Mouse (Mus musculus) lung, embryonic 14.5 days (tissue): ENCODE data around the gene Prss43. TPM values are rescaled to one million over a fixed set of nuclear protein-coding genes. Genes with fewer than 3 reads are reported as not detected.
A peak's percentile ranks its signal among the peaks of the same experiment; 100 is the strongest.

Source experiments
- ATAC-seq: fragments of 200-750 bp; cut with Nextera tagmentation; 2 replicates; pipeline ENCODE4 v1.8.0; 2017; ENCODE audit warnings: mild to moderate bottlenecking, moderate TSS enrichment, moderate library complexity; ENCODE audit not compliant: insufficient read depth
- DNase-seq: peaks from one replicate; pipeline ENCODE4 v3.0.0-alpha.2; 2015
- H3K27ac ChIP-seq: fragments of 300-500 bp; sonication (generic); 2 replicates; pipeline ENCODE4 v1.5.1; 2014; ENCODE audit warnings: low read depth, mild to moderate bottlenecking, moderate library complexity
- H3K27me3 ChIP-seq: fragments of 300-500 bp; sonication (generic); 2 replicates; pipeline ENCODE4 v1.6.1; 2014; ENCODE audit warnings: low read length, control low read depth; ENCODE audit not compliant: insufficient read depth
- H3K36me3 ChIP-seq: fragments of 300-500 bp; sonication (generic); 2 replicates; pipeline ENCODE4 v1.6.1; 2014; ENCODE audit warnings: control low read depth; ENCODE audit not compliant: insufficient read depth
- H3K4me1 ChIP-seq: fragments of 300-500 bp; sonication (generic); 2 replicates; pipeline ENCODE4 v1.6.1; 2014; ENCODE audit warnings: antibody characterized with exemption, control low read depth; ENCODE audit not compliant: insufficient read depth
- H3K4me2 ChIP-seq: fragments of 300-500 bp; sonication (generic); 2 replicates; pipeline ENCODE4 v1.6.1; 2014; ENCODE audit warnings: mild to moderate bottlenecking
- H3K4me3 ChIP-seq: fragments of 300-500 bp; sonication (generic); 2 replicates; pipeline ENCODE4 v1.5.1; 2014; ENCODE audit warnings: low read depth, low read length
- H3K9ac ChIP-seq: fragments of 300-500 bp; sonication (generic); 2 replicates; pipeline ENCODE4 v1.6.1; 2014
- H3K9me3 ChIP-seq: fragments of 300-500 bp; sonication (generic); 2 replicates; pipeline ENCODE4 v1.6.1; 2016; ENCODE audit warnings: low read depth, low read length, control low read depth
- CTCF ChIP-seq: IDR thresholded peaks from 2 replicates; pipeline ENCODE4 v1.5.1; 2016; ENCODE audit warnings: antibody characterized with exemption, low read depth
- WGBS: fragments of 180-500 bp; shearing (Covaris S2); extraction: QIAGEN DNeasy Blood & Tissue Kit; methylation state at CpG from one replicate; pipeline ENCODE4 v1.1.7; 2014; 5-methylcytosine and 5-hydroxymethylcytosine counted together
- polyA plus RNA-seq: library from polyadenylated mRNA; unstranded; fragments of >200 nt; fragmentation: Nextera tagmentation; extraction: Ambion mirVana; gene quantifications from 2 replicates; pipeline ENCODE4 v1.2.1, GENCODE M21; 2014

Gene Prss43
- polyA plus RNA-seq, result not detected in 2 replicates

- Histone ChIP-seq H3K4me3 (no peak within 1 kb of the TSS), H3K27me3 (no peaks in the 10 kb centered on the region), H3K27ac (no peak within 1 kb of the TSS), H3K4me2 (no peak within 1 kb of the TSS), H3K4me1 (no peaks in the 10 kb centered on the region), H3K9ac (no peak within 1 kb of the TSS), H3K36me3 (no peaks in the 10 kb centered on the region), H3K9me3 (no peaks in the 10 kb centered on the region)
- no peak for ATAC-seq
- no peak for TF ChIP-seq CTCF
- 74% methylated on average over 3 of the region's 3 CpGs for WGBS
- no peak for DNase-seq
Measured at GRCm38 (mm10) chr9:110826390-110826789, at the start of gene Prss43. Gene Prss43, plus strand, starts transcription at chr9:110826690.

DNA sequence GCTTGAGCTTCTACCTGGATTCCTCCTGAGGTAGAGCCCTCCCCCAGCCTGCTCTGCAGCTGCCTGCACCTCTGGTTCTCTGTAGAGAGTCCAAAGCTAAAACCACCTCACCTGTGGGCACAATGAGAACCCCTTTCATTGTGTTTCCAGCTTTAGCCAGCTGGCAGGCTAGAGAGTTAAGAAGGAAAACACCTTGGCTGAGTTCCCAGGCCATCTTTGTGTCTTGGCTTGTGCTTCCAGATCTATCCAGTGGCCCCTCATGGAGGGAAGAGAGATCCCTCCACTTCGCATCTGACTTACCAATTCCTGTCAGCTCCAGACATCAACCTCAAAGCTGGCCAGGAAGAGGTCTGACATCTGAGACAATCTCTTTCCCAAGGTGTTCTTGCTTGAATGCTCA is 48.4 kb upstream of the Prss43 start:
- ATAC-seq (no peak), DNase-seq (peak; percentile 76)
- no peak overlapping the region for H3K27ac ChIP-seq
- TF ChIP-seq CTCF, result no peak
- 55% methylated on average over 1 of the region's 1 CpGs for WGBS
- no peak overlapping the region for H3K4me3 ChIP-seq
- no peaks in the 10 kb centered on the region for H3K36me3 ChIP-seq
- H3K9ac ChIP-seq, result no peak overlapping the region
- peaks cover 10% of the 10 kb centered on the region; the same call in 1 of the 2 replicates for H3K4me1 ChIP-seq
- no peaks in the 10 kb centered on the region for H3K9me3 ChIP-seq
- no peaks in the 10 kb centered on the region for H3K27me3 ChIP-seq
- no peak overlapping the region for H3K4me2 ChIP-seq

DNA sequence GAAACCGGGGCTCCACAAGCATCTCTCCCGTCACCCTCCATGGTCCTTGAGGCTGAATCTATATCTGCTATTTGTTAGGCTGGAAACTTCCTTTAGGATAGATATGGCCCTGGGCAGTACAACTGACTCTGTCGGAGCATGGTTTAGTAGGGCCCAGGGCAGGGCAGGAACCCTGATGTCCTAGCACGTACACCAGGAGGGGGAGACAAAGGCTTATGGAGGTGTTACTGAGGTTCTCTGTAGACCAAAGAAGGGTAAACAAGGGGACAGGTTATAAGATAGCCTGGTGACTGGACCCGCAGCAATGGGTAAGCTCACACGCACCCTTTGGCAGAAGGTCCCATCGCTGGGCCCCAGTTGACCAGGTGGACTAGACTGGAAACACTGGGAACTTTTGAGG is 47.9 kb upstream of the Prss43 start:
- Histone ChIP-seq H3K27ac (no peak overlapping the region), H3K27me3 (no peaks in the 10 kb centered on the region), H3K9ac (no peak overlapping the region), H3K9me3 (no peaks in the 10 kb centered on the region), H3K4me2 (no peak overlapping the region), H3K36me3 (no peaks in the 10 kb centered on the region), H3K4me1 (peaks cover 10% of the 10 kb centered on the region; the same call in 1 of the 2 replicates), H3K4me3 (no peak overlapping the region)
- 0 out of 2 replicates have a peak, but pooled peaks have one; percentile 6 for TF ChIP-seq CTCF
- no peak for ATAC-seq
- no peak for DNase-seq
- WGBS, result 72% methylated on average over 7 of the region's 7 CpGs

DNA sequence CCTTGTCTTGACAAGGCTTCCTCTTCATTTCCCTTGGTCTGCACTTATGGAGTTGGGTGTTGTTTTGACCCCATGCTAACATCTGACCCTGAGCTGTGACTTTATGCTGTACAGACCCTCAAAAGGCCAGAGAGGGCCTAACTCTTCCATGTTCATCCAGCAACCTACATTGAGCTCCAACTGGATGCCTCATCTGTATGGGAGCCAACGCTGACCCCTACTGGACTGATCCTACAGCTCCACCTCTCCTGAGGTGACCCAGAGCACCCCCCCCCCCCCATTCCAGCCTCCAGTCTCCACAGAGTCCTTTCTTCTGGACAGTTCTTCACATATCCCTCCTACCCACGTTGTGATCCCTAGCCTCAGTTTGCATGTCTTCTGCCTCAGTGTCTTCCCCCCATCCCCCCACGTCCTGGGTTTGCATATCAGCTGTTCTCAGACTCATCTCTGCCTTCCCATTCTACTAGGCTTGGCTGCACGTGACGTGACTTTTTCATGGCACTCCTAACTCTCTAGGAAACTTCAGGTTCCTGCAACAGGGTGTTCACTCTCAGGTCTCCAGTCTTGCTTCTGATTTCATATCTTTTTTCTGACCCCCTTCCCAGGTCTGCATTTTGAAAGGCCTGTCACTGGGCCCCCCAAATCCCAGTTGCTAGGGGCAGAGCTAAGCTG is 47.1 kb upstream of the Prss43 start:
- H3K36me3 ChIP-seq, result no peaks in the 10 kb centered on the region
- ATAC-seq, result no peak
- peak; percentile 71 for DNase-seq
- H3K4me3 ChIP-seq, result no peak overlapping the region
- peak; percentile 61 for TF ChIP-seq CTCF
- H3K9me3 ChIP-seq, result no peaks in the 10 kb centered on the region
- H3K27me3 ChIP-seq, result no peaks in the 10 kb centered on the region
- peaks cover 10% of the 10 kb centered on the region; the same call in 1 of the 2 replicates for H3K4me1 ChIP-seq
- H3K4me2 ChIP-seq, result no peak overlapping the region
- H3K27ac ChIP-seq, result no peak overlapping the region
- 50% methylated on average over 5 of the region's 5 CpGs for WGBS
- H3K9ac ChIP-seq, result no peak overlapping the region

DNA sequence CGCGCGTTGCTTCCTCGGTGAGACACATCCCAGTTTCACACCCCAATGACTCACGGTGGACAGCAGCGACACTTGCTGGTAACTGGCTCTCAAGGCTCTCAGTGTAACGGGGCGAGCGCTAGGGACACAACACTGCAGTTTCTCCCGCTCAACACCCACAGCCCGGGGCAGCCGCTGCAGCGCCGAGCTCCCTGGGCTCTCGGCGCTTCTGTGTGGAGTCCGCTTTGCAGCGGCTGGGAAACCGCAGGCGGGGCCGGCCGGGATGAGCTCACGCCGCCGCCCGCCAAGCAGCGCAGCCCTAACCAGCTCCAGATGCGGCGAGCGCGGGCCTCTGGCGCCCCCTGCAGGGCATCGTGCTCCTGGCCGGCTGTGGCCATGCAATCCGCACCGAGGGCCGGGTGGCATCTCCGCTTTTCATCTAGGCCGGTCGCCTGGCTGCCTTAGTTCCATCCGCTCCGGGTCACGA is 45.2 kb upstream of the Prss43 start:
- Histone ChIP-seq H3K27me3 (no peaks in the 10 kb centered on the region), H3K4me3 (peak overlapping the region; percentile 41), H3K9me3 (no peaks in the 10 kb centered on the region), H3K36me3 (no peaks in the 10 kb centered on the region), H3K9ac (peak overlapping the region; percentile 54), H3K4me1 (0 out of 2 replicates have a peak, but pooled peaks cover 3% of the 10 kb centered on the region), H3K27ac (peak overlapping the region; percentile 63; the same call in 1 of the 2 replicates), H3K4me2 (peak overlapping the region; percentile 77)
- peak; percentile 94 for ATAC-seq
- DNase-seq, result peak; percentile 97
- peak; percentile 82 for TF ChIP-seq CTCF
- WGBS, result under 1% methylated on average over 42 of the region's 43 CpGs

DNA sequence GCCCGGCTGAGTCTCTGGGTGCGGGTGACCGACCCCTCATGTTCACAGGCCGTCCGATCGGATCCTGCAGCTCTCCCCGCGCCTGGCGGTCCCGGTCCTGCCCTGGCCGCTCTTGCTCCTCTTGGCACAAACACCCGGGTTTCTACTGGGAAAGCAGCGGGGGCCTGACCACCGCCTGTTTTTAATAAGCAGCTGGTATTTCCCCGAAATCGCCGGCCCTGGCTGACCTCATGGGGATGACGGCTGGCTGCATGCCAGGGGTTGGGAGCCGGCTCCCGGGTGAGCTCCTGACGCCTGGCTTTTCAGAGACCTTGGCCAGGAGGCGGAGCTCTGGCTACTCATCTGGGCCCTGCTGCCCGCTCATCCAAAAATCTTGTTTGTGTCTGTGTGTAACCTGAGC is 44.8 kb upstream of the Prss43 start:
- peak; percentile 80 for ATAC-seq
- Histone ChIP-seq H3K9me3 (no peaks in the 10 kb centered on the region), H3K27ac (peak overlapping the region; percentile 63; the same call in 1 of the 2 replicates), H3K36me3 (no peaks in the 10 kb centered on the region), H3K27me3 (no peaks in the 10 kb centered on the region), H3K4me1 (0 out of 2 replicates have a peak, but pooled peaks cover 3% of the 10 kb centered on the region), H3K4me3 (peak overlapping the region; percentile 41), H3K9ac (peak overlapping the region; percentile 54), H3K4me2 (peak overlapping the region; percentile 77)
- 0% methylated on average over 23 of the region's 23 CpGs for WGBS
- TF ChIP-seq CTCF, result no peak
- DNase-seq, result peak; percentile 95

DNA sequence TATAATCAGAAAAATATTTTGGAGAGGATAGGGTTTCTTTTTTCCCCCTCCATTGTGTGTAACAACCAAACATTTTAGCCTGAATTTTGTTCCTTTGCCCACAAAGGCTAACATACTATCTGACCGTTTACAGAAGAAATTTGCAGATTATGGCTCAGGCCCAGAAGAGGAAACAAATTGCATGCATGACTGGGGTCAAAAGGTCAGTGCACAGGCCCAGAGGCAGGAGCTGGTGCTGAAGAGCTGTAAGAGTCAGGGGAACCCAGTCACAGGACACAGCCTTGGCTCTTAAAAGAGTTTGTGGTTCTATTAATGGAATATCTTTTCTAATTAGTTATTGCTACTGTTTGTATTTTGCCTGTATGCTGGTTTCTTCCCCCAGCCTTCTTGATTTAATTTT is 42.9 kb upstream of the Prss43 start:
- H3K4me1 ChIP-seq, result 0 out of 2 replicates have a peak, but pooled peaks cover 3% of the 10 kb centered on the region
- H3K4me2 ChIP-seq, result no peak overlapping the region
- H3K27me3 ChIP-seq, result no peaks in the 10 kb centered on the region
- H3K36me3 ChIP-seq, result no peaks in the 10 kb centered on the region
- no peak overlapping the region for H3K27ac ChIP-seq
- H3K4me3 ChIP-seq, result no peak overlapping the region
- no peak overlapping the region for H3K9ac ChIP-seq
- peak; percentile 35 for DNase-seq
- H3K9me3 ChIP-seq, result no peaks in the 10 kb centered on the region
- WGBS, result 33% methylated on average over 1 of the region's 1 CpGs
- no peak for ATAC-seq
- TF ChIP-seq CTCF, result no peak
